Mouse (Mus musculus) left cerebral cortex, adult 8-10 months (tissue): ENCODE measurements around the gene Dlg1. TPM values are rescaled to one million over a fixed set of nuclear protein-coding genes. Genes with fewer than 3 reads are reported as not detected.
A peak's percentile ranks its signal among the peaks of the same experiment; 100 is the strongest.

Experiments
- DNase-seq, 2 experiments: peaks; one replicate each; pipeline ENCODE4 v3.0.0; 2022; ENCODE audit warnings: low spot score in 2 of 2
- total RNA-seq, 4 experiments: library from RNA; stranded (reverse); gene quantifications; 2 replicates each; pipeline ENCODE4 v1.2.4; 2022

The Dlg1 gene
- total RNA-seq, 4 experiments from 2014 or later: 171 to 183 (median 176) TPM

DNA sequence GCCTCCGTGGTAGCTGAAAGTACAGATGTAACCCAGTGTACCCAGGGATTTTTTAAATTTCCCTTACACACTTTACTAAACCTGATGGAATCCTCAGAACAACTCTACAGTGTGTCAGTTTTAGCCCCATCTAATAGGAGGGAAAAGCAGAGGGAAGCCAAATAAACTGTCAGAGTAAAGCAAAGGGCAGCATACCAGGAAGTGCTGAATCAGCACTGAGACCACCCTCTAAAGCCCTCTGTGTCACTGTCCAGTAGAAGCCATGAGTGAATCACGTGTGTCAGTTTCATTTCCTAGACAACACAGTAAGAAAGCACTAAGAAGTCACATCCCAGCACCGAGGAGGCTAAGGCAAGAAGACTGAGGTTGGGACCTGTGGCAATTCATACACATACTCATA, 174.1 kb downstream of the Dlg1 start:
- no peak for DNase-seq

- DNase-seq: no peak
Measured at GRCm38 (mm10) chr16:31844246-31844645, 181.0 kb downstream of the Dlg1 start.

- DNase-seq: no peak
Measured at GRCm38 (mm10) chr16:31846763-31847162, 183.5 kb downstream of the Dlg1 start.

DNA sequence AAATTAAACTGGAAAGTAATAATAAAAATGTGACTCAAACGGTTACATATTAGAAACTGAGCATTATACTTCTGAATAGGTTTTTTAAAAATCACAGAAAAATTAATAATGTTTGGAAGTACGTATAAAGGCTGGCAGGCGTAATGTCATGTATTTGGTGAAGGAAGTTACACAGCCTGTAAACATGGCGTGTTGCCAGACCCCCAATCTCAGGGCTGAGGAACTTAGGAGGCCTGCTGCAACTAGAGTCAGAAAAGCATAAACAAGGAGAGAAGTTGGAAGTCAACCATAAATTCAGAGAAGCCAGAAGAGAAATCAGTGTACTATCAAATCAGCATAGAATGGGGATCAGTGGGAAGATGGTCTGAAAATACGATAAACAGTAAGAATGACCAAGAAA, 200.7 kb downstream of the Dlg1 start:
- no peak for DNase-seq

- no peak for DNase-seq
Measured at GRCm38 (mm10) chr16:31865242-31865641, 202.0 kb downstream of the Dlg1 start.

DNA sequence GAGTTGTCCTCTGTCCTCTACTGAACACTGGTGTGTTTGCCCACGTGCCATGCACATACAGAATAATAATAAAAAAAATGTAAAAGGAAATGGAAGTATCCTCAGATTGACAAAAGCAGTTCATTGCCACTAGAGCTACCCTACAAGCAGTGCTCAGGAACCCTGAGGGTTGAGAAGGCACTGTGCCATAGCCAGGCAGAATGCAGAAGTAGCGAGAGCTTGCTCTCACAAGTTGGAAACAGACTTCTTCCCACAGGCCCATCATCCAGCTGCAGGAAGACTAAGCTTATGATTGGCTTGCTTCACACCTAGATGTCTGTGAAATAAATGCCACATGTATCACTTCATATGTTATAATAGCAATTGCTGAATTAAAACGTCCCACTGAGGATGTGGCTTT, 203.7 kb downstream of the Dlg1 start:
- no peak for DNase-seq

- DNase-seq: no peak
Measured at GRCm38 (mm10) chr16:31867736-31868135, 204.5 kb downstream of the Dlg1 start.

- DNase-seq: no peak
Measured at GRCm38 (mm10) chr16:31873721-31874120, 210.5 kb downstream of the Dlg1 start.

DNA sequence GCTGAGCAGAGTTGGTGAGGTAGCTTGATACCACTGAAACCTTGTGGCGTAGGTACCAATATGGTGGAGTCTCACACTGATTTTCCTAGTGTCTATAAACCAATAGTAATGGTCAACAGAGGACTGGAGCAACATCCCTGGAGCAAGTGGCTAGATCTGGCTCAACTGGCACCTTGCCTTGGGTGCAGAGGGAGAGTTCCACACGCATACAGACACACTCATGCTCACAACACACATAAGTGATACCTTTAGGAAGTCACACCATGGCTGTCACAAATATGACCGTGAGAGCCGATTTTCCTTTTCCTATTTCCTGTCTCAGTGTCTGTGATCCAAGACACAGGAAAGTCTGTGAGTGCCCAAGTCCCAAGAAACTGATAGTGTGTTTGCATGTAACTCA, 212.1 kb downstream of the Dlg1 start:
- no peak for DNase-seq

GRCm38 (mm10) chr16:31876386-31876785, 213.1 kb downstream of the Dlg1 start:
- peak in 1 of 2 experiments; percentile 86 for DNase-seq

- no peak for DNase-seq
Measured at GRCm38 (mm10) chr16:31878052-31878451, 214.8 kb downstream of the Dlg1 start.

- no peak for DNase-seq
Measured at GRCm38 (mm10) chr16:31878573-31879257, 215.5 kb downstream of the Dlg1 start, which contains the start of gene Meltf. Gene Meltf, plus strand, starts transcription at chr16:31878810.

DNA sequence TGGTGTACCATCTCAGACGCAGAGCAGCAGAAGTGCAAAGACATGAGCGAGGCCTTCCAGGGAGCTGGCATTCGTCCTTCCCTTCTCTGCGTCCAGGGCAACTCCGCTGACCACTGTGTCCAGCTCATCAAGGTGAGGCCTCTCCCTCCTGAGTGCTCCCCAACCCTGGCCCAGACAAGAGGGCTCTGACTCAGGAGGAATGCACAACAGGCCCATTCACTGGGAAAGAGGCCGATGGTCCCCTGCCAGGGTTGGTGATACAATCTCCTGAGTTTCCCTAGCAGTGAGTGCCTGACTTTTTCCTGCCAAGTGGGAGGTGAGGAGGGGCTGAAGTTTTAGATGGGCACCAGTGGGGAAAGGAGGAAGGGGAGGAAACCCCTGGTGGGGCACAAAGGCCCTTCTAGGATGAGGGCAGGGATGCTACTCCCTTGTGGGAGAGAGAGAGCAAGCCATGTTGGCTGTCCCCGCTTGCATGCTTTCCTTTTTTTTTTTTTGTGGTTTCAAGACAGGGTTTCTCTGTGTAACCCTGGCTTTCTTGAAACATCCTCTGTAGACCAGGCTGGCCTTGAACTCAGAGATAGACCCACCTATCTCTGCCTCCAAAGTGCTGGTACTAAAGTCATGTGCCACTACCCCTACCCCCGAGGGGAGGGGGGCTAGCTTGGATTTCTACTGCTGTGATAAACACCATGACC, 217.1 kb downstream of the Dlg1 start:
- DNase-seq: no peak

- DNase-seq: no peak
Measured at GRCm38 (mm10) chr16:31882381-31882908, 219.2 kb downstream of the Dlg1 start.

GRCm38 (mm10) chr16:31883302-31883701, 220.1 kb downstream of the Dlg1 start:
- peak in 1 of 2 experiments; percentile 74 for DNase-seq

- DNase-seq: no peak
Measured at GRCm38 (mm10) chr16:31883902-31884301, 220.7 kb downstream of the Dlg1 start.

DNA sequence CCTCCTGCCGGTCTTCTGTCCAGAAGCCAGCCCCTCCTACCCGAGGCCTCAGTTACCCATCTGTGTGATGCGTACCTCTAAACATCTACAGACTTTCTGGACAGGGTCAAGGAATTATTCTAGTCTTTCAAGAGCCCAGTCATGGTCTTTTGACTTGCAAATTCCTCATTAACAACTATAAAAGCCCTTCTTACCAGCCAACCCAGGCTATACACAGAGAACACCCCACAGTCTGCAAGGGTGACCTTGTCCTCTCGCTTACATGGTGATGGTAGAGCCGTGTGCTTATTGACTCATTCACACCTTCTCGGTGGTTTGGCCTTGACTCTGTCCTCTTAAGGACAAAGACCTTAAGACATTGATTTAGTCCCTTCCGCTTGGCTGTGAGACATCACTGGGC, 227.7 kb downstream of the Dlg1 start:
- no peak for DNase-seq

GRCm38 (mm10) chr16:31893396-31894141, 230.3 kb downstream of the Dlg1 start:
- DNase-seq: no peak

DNA sequence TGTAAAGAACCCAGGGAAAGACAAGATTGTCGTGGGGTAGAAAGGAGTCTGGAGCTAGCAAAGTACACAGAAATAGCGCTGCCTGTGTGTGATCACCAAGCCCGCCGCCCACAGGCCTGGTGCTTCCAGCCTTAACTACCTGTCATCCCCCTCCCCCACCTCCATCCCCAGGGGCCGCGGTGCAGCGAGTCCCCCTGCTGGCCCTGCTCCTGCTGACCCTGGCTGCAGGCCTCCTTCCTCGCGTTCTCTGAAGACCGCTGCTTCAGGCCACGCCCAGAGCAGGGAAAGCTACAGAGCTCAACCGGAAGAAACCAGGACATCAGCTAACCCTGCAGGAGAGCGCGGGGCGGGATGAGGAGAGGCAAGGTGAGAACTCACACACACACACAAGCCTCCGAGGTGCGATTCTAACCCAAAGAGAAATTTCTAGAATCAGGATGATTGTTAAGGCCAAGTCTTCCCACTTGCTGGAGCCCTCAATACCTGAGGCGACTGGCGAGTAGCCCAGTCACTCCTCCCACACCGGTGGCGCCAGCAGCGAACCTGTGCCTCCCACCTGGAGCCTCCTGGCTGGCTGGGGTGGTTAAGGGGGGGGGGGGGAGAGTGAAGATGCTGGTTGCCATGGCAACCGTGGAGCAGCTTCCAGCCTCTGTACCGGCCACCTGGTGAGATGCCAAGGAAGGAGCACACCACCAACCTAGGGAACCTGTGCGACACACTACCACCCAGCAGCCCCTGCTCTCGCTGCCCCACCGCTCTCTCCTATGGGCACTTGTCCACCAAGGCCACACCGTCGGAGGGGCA, 233.9 kb downstream of the Dlg1 start:
- peak in 1 of 2 experiments; percentile 90 for DNase-seq

GRCm38 (mm10) chr16:31898546-31899326, 235.5 kb downstream of the Dlg1 start:
- peak in 1 of 2 experiments; percentile 97 for DNase-seq
